Mouse (Mus musculus) layer of hippocampus, adult 2 months (tissue): Measurements from ENCODE around the gene Oas1h. TPM values are rescaled to one million over a fixed set of nuclear protein-coding genes. Genes with fewer than 3 reads are reported as not detected.
"Not testable (repeated sequence)": the region's sequence is repeated elsewhere in the genome, so short reads cannot be mapped to it uniquely, and the experiment has no call there.

Source experiments
- DNase-seq, 2 experiments: peaks; one replicate each; pipeline ENCODE4 v3.0.0; 2022; ENCODE audit warnings: low spot score in 2 of 2
- H3K27ac ChIP-seq: fragments of 200-600 bp; 2 replicates; pipeline ENCODE4 v1.8.1; 2022
- H3K4me3 ChIP-seq: fragments of 200-600 bp; 2 replicates; pipeline ENCODE4 v1.8.1; 2022; ENCODE audit warnings: mild to moderate bottlenecking
- CTCF ChIP-seq: fragments of 200-600 bp; conservative IDR thresholded peaks from 2 replicates; pipeline ENCODE4 v1.8.1; 2022; ENCODE audit warnings: antibody characterized with exemption, mild to moderate bottlenecking, moderate library complexity
- total RNA-seq, 2 experiments: library from RNA; stranded (reverse); gene quantifications; 2 replicates each; pipeline ENCODE4 v1.2.3; 2021

Oas1h gene
- total RNA-seq, 2 experiments from 2014 or later: not detected

- peak; percentile 67 for TF ChIP-seq CTCF
- Histone ChIP-seq H3K4me3 (no peak overlapping the region), H3K27ac (no peak overlapping the region)
- no peak for DNase-seq
Measured at GRCm38 (mm10) chr5:120865336-120865860, 4.2 kb downstream of the Oas1h start.

GRCm38 (mm10) chr5:120869436-120870015 is 8.3 kb downstream of the Oas1h start:
- TF ChIP-seq CTCF: no peak
- no peak for DNase-seq
- Histone ChIP-seq H3K4me3 (no peak overlapping the region), H3K27ac (no peak overlapping the region)

- DNase-seq: no peak
- Histone ChIP-seq H3K4me3 (no peak overlapping the region), H3K27ac (no peak overlapping the region)
- no peak for TF ChIP-seq CTCF
Measured at GRCm38 (mm10) chr5:120870081-120870480, 8.9 kb downstream of the Oas1h start.

- no peak overlapping the region for H3K4me3 ChIP-seq
- no peak overlapping the region for H3K27ac ChIP-seq
- TF ChIP-seq CTCF: no peak
- DNase-seq: no peak
Measured at GRCm38 (mm10) chr5:120870782-120871181, 9.6 kb downstream of the Oas1h start.

DNA sequence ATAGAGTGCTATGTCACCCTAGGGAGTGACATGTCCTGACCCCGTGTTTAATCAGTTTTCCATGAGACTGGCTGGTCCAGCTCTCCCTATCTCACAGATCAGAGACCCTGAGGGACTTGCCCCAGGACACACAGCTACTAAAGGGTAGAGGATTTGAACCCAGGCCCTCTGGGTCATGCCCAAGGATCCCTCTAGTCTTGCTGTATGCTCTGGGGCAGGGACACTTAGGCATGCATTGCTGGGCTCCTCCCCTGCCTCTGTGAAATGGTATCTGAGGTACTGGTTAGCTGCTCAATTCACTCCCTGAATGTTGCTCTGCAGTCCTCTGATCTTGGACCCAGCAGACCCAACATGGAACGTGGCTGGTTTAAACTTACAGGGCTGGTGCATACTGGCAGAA is 10.2 kb downstream of the Oas1h start:
- no peak for DNase-seq
- Histone ChIP-seq H3K4me3 (no peak overlapping the region), H3K27ac (no peak overlapping the region)
- TF ChIP-seq CTCF: no peak

DNA sequence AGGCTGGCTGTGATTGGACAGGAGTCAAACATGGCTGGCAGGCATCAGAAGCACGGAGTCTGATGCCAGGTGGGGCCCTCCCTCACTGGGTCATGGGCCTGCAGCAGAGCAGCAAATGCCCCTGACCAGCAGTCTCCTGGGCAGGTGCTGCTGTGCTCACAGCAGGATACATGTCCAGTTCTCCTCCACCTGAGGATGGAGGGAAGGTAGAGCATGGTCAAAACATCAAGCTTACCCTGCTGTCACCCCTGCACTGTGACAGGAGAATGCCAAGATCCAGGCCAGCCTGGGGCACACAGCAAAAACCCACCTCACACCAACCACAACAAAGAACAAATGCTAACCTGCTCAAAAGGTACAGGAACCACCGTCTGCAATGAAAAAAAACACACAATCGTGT is 15.6 kb downstream of the Oas1h start:
- H3K4me3 ChIP-seq, H3K27ac ChIP-seq, DNase-seq: not testable (repeated sequence)

DNA sequence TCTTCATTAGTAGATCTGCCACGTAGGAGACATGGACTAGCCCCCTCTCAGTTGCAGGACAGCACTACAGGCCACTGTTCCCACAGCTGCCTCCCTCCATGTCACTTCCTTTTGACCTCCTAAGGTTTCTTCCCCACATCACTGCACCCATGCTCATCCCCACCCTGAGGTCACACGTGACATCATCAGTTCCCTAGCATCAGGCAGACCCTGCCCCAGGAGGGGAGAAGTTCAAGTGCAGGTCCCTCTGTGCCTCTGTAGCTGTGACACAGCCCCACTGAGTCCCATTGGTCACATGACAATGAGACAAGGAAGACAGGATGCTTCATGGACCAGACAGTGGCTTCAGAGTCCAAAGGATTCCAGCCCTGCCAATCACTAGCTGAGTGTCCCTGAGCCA is 16.2 kb downstream of the Oas1h start:
- H3K27ac ChIP-seq, DNase-seq, H3K4me3 ChIP-seq: not testable (repeated sequence)

DNA sequence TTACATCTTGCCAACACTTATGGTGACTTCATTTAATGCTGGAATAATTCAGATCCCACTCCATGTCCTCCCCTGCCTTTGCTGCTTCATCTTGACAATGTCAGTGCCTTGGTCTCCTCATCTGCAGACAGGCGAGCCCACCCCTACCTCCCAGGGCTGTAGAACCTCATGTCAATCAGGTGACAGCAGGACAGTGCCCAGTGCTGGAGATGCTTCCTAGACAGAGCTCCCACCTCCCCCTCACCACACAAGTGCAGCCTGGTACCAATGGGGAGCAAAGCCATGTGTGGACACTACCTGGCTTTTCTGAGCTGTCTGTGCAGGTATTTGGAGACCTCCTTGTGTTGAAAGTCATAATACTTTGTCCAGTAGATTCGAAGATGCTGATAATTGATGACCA is 17.6 kb downstream of the Oas1h start:
- H3K4me3 ChIP-seq, H3K27ac ChIP-seq, DNase-seq: not testable (repeated sequence)

DNA sequence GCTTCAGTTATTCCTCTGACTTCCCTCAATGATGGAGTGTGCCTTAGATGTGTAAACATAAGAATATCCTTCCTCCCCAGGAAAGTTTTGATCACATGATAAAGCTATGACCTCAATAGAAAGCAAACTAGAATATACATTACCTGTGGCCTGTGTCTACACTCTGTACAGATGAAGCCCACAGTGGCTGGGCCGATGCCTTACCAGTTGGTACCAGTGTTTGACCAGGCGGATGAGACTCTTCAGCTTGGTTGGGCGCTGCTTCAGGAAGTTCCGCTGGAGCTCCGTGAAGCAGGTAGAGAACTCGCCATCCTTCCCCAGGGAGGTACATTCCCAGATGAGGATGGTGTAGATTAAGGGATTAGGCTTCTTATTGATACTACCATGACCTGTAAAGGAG is 20.5 kb downstream of the Oas1h start:
- not testable (repeated sequence) for H3K27ac ChIP-seq, H3K4me3 ChIP-seq, DNase-seq

- not testable (repeated sequence) for H3K4me3 ChIP-seq, H3K27ac ChIP-seq, DNase-seq
Measured at GRCm38 (mm10) chr5:120887413-120887812, 26.2 kb downstream of the Oas1h start, which contains the start of gene Oas1g. Gene Oas1g (minus strand): TSS chr5:120887613.

DNA sequence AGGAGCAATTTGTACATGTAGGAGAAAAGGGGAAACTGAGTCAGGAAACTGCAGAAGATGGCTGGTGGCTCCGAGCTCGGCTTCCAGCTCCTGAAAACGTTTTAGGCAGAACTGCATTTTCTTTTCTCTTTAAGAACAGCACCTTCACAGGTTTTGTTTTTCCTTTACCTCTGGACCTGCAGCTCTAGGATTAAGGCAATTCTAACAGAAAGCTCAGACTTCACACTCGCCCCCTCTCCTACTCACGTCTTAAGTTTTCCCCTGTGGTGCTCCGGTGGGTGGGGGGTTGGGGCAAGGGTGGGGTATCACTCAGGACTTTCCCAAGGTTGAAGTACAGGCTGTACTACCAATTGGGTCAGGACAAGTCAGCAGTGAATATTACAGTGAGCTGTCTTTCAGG is 26.6 kb downstream of the Oas1h start:
- DNase-seq: no peak
- no peak for TF ChIP-seq CTCF
- Histone ChIP-seq H3K27ac (no peak overlapping the region), H3K4me3 (no peak overlapping the region)

DNA sequence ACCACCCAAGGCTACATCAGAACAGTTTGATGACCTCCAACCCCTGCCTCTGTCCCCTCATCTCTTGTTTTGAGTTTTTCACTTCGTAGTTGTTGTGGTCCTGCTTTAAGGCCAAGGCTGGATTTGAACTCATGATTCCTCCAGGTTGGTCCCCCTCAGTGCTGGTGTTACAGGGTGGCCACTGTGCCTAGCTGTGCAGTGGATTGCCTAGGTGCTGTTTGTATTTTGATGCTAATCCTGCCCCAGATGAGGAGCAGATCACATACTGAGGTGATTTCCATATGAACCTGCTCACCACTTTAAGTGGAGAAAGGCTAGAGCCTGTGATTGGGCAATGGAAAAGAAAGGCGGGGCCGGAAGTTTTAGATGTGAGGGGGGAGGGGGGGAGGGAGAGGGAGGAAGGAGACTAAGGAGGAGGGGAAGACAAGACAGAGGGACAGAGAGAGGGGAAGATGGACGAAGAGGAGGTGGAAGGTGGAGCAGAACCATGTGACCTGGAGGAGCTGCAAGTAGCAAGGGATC is 27.1 kb downstream of the Oas1h start:
- H3K4me3 ChIP-seq, H3K27ac ChIP-seq, DNase-seq: not testable (repeated sequence)

DNA sequence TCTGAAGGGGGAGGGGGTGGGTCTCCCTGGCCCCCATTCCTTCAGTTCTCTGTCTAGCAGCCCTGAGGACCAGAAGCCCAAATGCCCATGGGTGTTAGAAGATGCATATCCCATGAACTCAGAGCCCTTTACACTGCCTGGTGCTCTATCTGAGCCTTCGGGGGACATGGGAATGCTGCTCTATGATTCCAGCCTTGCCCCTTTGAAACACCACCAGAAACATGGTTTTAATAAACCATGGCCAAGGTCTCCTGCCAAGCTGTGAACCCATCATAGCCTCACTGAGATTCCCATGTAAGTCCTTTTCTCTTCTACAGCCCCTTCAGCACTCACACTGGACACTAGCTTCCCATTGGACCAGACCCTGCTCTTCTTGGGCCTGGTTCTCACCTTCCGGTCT is 28.8 kb downstream of the Oas1h start:
- no peak for DNase-seq
- no peak for TF ChIP-seq CTCF
- H3K4me3 ChIP-seq: no peak overlapping the region
- no peak overlapping the region for H3K27ac ChIP-seq

DNA sequence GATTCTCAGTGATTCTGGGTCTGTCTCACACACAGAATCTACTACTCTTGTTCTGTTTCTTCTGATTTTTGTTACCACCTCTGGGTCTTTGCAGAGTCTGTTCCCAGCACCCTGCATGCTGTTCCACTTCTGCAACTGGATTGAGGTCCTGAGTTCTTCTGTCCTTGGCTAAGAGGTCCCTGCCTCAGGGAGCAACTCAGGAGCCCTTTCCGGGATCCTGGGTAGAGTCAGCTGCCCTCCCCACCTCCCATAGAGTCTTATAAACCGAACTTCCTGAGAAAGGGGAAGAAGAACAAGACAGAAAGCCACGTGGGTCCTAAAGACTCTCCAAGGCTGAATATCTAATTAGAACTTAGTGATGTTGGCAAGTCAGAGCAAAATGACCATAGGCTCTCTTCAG is 29.8 kb downstream of the Oas1h start:
- Histone ChIP-seq H3K4me3 (no peak overlapping the region), H3K27ac (no peak overlapping the region)
- no peak for DNase-seq
- no peak for TF ChIP-seq CTCF

- not testable (repeated sequence) for H3K4me3 ChIP-seq, H3K27ac ChIP-seq, DNase-seq
Measured at GRCm38 (mm10) chr5:120891566-120892242, 30.5 kb downstream of the Oas1h start.
